Mouse (Mus musculus) C2C12 (cell line): ENCODE results near the gene Evx1. TPM values are rescaled to one million over a fixed set of nuclear protein-coding genes. Genes with fewer than 3 reads are reported as not detected.
"Not testable (repeated sequence)": the region's sequence is repeated elsewhere in the genome, so short reads cannot be mapped to it uniquely, and the experiment has no call there.

Source experiments
- H3K27me3 ChIP-seq: one replicate; pipeline ENCODE4 v1.6.1; 2011; ENCODE audit not compliant: control insufficient read depth, insufficient read depth, insufficient read length
- H3K36me3 ChIP-seq: one replicate; pipeline ENCODE4 v1.6.1; 2011; ENCODE audit not compliant: control insufficient read depth, insufficient read depth
- H3K4me3 ChIP-seq: one replicate; pipeline ENCODE4 v1.5.1; 2011; ENCODE audit warnings: mild to moderate bottlenecking, control low read depth; ENCODE audit not compliant: poor library complexity, insufficient read depth, severe bottlenecking
- H3K79me2 ChIP-seq: one replicate; pipeline ENCODE4 v1.6.1; 2011; ENCODE audit not compliant: control insufficient read depth, insufficient read depth
- H3K79me3 ChIP-seq: one replicate; pipeline ENCODE4 v1.6.1; 2011; ENCODE audit warnings: low read depth, control low read depth
- H3ac ChIP-seq: one replicate; pipeline ENCODE3; 2011; ENCODE audit warnings: low read depth; ENCODE audit not compliant: control insufficient read depth, insufficient read length
- CEBPB ChIP-seq: IDR thresholded peaks from one replicate; pipeline ENCODE4 v1.6.1; 2011; ENCODE audit warnings: low read depth, mild to moderate bottlenecking, control low read depth, moderate library complexity
- CTCF ChIP-seq: IDR thresholded peaks from one replicate; pipeline ENCODE4 v1.5.1; 2011; ENCODE audit not compliant: control insufficient read depth, insufficient read depth, insufficient read length
- FOSL1 ChIP-seq: IDR thresholded peaks from one replicate; pipeline ENCODE4 v1.8.0; 2011; ENCODE audit warnings: mild to moderate bottlenecking, low read length; ENCODE audit not compliant: poor library complexity, insufficient read depth, severe bottlenecking
- MAX ChIP-seq: IDR thresholded peaks from one replicate; pipeline ENCODE4 v1.6.1; 2011; ENCODE audit warnings: mild to moderate bottlenecking, control low read depth
- MYOD1 ChIP-seq: IDR thresholded peaks from one replicate; pipeline ENCODE4 v1.6.1; 2011; ENCODE audit warnings: low read depth; ENCODE audit not compliant: control insufficient read depth, insufficient read length
- MYOG ChIP-seq: IDR thresholded peaks from one replicate; pipeline ENCODE4 v1.6.1; 2011; ENCODE audit not compliant: control insufficient read depth, insufficient read length; ENCODE audit errors: extremely low read depth
- USF1 ChIP-seq: IDR thresholded peaks from one replicate; pipeline ENCODE4 v1.6.1; 2011; ENCODE audit warnings: low read depth, mild to moderate bottlenecking, control low read depth, moderate library complexity
- polyA plus RNA-seq: library from polyadenylated mRNA; unstranded; fragments of >200 nt; fragmentation: generic; extraction: Trizol; gene quantifications from one replicate; pipeline ENCODE4 v1.2.1, GENCODE M21; 2012; ENCODE audit warnings: missing spikeins

The Evx1 gene
- polyA plus RNA-seq, 1 experiment, result not detected

DNA sequence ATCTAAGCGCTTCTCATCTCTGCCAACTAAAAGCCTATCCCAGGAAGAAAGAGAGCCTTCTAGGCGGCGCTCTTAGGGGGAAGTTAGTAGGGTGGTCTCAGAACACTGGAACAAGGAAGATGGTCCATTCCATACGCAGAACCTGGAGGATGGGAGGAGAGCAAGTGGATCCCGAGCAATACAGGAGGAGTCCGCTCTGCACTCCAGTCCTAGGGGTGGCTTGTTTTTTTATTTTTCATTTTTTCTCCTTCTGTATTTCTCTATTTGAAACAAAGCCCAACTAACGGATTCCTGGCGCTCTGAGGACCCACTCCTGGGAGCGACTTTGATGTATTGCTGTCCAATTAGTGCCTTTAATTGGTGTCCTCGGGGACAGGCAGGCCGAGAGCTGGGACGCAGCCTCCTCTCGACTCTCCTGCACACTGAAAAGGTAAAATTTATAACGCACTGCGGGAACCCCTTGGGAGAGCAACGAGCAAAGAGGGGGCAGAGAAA, 9.5 kb downstream of the Evx1 start:
- TF ChIP-seq CTCF (no peak), MYOD1 (no peak), MYOG (no peak)
- no peak overlapping the region for H3ac ChIP-seq
- no peaks in the 10 kb centered on the region for H3K79me3 ChIP-seq
- H3K79me2 ChIP-seq, result no peaks in the 10 kb centered on the region
- H3K36me3 ChIP-seq, result no peaks in the 10 kb centered on the region
- H3K27me3 ChIP-seq, result peaks cover 61% of the 10 kb centered on the region
- H3K4me3 ChIP-seq, result no peak overlapping the region

DNA sequence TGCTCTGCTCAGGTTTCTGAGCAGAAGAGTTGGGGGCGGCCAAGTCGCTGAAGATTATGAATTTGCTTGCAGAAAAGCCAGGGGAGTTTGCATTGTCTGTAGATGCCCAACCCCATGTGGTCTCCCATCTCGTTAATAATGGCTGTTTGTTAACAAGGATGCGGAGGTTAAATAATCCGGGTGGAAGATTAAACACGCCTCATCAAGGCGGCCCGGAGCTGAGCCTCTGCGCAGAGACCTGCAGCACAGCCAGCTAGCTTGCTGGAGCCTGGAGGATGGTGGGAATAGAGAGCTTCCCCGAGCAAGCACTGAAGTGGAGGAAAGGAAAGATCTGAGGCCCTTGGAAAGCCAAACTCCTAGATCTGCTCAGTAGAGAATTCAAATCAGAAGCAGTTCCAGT, 10.0 kb downstream of the Evx1 start:
- no peak overlapping the region for H3K4me3 ChIP-seq
- no peak for TF ChIP-seq MYOG
- TF ChIP-seq MYOD1, result no peak
- no peak for TF ChIP-seq FOSL1
- no peak for TF ChIP-seq USF1
- no peak for TF ChIP-seq MAX
- no peak for TF ChIP-seq CTCF
- no peak for TF ChIP-seq CEBPB
- no peaks in the 10 kb centered on the region for H3K79me2 ChIP-seq
- H3K36me3 ChIP-seq, result no peaks in the 10 kb centered on the region
- peaks cover 56% of the 10 kb centered on the region for H3K27me3 ChIP-seq
- H3K79me3 ChIP-seq, result no peaks in the 10 kb centered on the region
- no peak overlapping the region for H3ac ChIP-seq

DNA sequence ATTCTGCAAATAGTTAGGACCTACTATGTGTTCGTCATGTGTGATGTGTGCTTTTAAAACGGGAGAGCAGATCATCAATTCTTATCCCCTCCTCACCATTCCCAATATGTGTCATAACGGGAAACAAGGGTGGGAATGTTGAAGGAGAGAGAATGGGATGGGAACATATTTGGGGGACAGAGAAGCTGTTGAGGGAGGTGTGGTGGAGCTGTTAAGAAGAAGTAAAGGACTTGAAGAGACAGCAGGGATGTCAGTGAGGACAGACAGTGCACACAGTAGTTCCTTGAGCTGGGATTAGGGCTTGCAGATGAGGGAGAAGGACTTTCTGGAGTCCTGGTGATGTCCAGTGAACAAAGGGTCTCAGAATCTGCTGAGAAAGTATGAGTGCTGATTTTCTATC, 10.8 kb downstream of the Evx1 start:
- no peak for TF ChIP-seq FOSL1
- no peak for TF ChIP-seq MYOD1
- no peak for TF ChIP-seq CTCF
- TF ChIP-seq MAX, result no peak
- TF ChIP-seq CEBPB, result no peak
- no peak for TF ChIP-seq USF1
- TF ChIP-seq MYOG, result no peak
- Histone ChIP-seq H3ac (no peak overlapping the region), H3K36me3 (no peaks in the 10 kb centered on the region), H3K79me3 (no peaks in the 10 kb centered on the region), H3K79me2 (no peaks in the 10 kb centered on the region), H3K27me3 (peaks cover 52% of the 10 kb centered on the region), H3K4me3 (no peak overlapping the region)

DNA sequence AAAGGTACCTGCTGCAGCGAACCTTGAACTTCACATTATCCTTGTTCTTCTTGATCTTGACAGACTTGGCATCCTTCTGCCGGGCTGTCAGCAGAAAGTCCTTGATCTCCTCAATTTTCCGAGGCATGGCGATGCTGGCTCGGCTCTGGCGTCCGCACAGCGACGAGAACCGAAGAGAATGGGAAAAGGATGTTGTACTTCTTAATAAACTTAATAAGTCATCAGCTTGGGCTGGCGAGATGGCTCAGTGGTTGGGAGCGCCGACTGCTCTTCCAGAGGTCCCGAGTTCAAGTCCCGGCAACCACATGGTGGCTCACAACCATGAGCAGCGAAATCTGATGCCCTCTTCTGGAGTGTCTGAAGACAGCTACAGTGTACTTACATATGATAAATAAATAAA, 33.5 kb downstream of the Evx1 start:
- not testable (repeated sequence) for H3K79me2 ChIP-seq, H3ac ChIP-seq, H3K79me3 ChIP-seq, H3K4me3 ChIP-seq, H3K36me3 ChIP-seq, H3K27me3 ChIP-seq

DNA sequence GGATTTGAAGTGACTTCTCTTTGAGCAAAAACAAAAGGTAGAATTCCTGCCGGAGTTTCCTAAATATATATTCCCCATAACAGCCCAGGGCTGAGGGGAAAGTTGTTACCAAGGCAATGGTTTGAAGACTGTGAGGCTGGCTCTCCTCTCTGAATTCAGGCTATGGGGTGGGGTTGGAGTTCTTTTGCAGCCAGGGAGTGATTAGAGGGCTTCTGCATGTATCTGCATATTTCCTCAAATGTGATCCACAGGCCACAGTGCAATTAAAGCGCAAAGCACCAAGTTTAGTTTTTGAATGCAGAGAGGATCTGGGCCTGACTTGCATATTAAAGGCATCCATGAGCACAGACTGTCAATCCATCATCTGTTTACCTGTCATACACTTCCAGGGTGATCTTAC, 52.7 kb downstream of the Evx1 start:
- no peaks in the 10 kb centered on the region for H3K79me2 ChIP-seq
- H3ac ChIP-seq, result no peak overlapping the region
- no peaks in the 10 kb centered on the region for H3K27me3 ChIP-seq

DNA sequence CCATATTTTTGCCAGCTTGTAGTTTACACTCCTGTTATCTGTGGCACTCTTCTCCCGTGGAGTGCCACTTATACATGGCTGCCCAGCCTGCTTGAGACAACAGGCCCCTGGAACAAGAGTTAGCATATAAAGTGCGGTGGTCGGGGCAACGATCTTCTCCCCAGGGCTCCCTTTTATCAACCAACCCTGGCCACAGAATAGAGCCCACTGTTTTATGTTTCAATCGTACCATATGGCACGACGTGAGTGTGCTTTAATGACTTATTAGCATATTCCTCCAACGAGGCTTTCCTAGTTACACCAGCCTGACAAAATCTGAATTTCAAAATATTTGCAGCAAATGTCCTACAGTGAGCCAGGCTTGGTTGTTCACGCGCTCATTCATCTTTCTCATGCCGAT, 53.2 kb downstream of the Evx1 start:
- Histone ChIP-seq H3K36me3 (no peaks in the 10 kb centered on the region), H3K4me3 (no peak overlapping the region), H3K79me2 (no peaks in the 10 kb centered on the region), H3K79me3 (no peaks in the 10 kb centered on the region), H3K27me3 (no peaks in the 10 kb centered on the region), H3ac (no peak overlapping the region)
- TF ChIP-seq MYOD1 (no peak), CEBPB (no peak), FOSL1 (no peak), CTCF (no peak)

More for the DNA sequence above, 52.7 kb downstream of the Evx1 start:
- TF ChIP-seq USF1 (no peak), MYOD1 (no peak), FOSL1 (no peak), CTCF (no peak), CEBPB (no peak), MAX (no peak), MYOG (no peak)
- no peaks in the 10 kb centered on the region for H3K79me3 ChIP-seq
- H3K36me3 ChIP-seq, result no peaks in the 10 kb centered on the region
- H3K4me3 ChIP-seq, result no peak overlapping the region

DNA sequence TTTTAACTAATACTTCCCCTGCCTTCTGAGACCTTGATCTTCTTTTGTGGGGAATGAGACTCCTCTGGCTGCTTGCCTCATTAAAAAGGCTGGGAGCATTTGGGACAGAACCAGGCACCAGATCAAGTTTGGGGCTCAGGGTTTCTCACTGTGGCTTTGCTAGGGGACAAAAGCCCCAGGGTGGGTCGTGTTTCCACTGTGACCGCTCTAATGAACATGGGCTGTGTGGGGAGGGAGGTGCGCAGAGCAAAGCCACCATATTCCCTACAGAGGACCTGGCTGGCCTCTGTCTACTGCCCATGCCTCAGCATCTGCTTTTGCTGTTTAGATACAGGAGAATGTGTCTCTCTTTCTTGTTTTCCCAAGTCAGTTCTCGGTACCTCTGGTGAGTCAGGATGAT, 53.8 kb downstream of the Evx1 start:
- H3ac ChIP-seq, result no peak overlapping the region
- no peaks in the 10 kb centered on the region for H3K27me3 ChIP-seq
- no peak for TF ChIP-seq MYOD1
- TF ChIP-seq CTCF, result no peak
- no peak for TF ChIP-seq USF1
- TF ChIP-seq FOSL1, result no peak
- no peak for TF ChIP-seq MAX
- no peak for TF ChIP-seq MYOG
- no peak for TF ChIP-seq CEBPB
- no peak overlapping the region for H3K4me3 ChIP-seq
- H3K79me3 ChIP-seq, result no peaks in the 10 kb centered on the region
- no peaks in the 10 kb centered on the region for H3K79me2 ChIP-seq
- no peaks in the 10 kb centered on the region for H3K36me3 ChIP-seq
